Mouse (Mus musculus): Measurements from ENCODE around the gene Sc5d. TPM values are rescaled to one million over a fixed set of nuclear protein-coding genes. Genes with fewer than 3 reads are reported as not detected.
A peak's percentile ranks its signal among the peaks of the same experiment; 100 is the strongest.

Sc5d gene
- polyA plus RNA-seq, 1 experiment from 2014 or later = 79.8 TPM

DNA sequence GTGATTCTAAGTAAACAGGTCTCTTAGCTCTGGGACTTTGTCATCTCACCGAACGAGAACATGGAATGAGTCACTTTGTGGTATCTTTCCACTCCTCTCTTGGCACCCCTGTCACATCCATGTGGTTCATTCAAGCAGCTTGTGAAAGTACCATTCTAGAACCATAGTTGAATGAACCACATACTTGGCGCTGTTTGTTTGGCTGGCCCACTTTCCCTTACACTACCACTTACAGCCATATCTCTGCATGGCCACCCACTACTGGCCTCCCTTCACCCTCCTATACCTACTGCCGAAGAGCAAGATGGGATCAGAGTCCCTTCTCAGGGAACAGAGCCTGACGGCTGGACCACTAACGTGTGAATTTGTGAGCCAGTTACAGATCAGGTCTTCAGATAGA, 54.4 kb downstream of the Sc5d start:
- 74% methylated on average over 6 of the region's 6 CpGs for WGBS
- no peak for TF ChIP-seq CTCF (IDR thresholded peaks at IDR 0.05; ENCODE audit: low read depth)

DNA sequence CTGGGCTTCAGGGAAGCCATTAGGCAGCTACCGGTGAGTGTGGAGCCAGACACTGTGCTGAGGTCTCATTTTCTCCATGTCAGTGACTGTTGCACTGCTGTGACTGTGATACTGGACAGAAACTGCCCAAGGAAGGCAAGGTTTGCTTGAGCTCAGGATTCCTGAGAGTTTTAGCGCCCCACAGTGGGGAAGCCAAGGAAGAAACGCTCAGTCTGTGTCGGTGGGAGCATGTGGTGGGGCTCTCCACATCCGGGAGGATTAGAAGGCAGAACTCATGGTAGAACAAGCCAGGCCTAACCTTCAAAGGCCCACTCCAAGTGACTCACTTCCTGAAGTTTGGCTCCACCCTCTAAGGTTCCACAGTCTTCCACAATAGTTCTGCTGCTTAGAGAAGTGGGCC, 55.6 kb downstream of the Sc5d start:
- ATAC-seq = peak; percentile 53
- Histone ChIP-seq H3K27ac (ENCODE audit: low read depth, low read length) (no peak overlapping the region), H3K36me3 (ENCODE audit: control insufficient read depth, insufficient read depth) (no peaks in the 10 kb centered on the region), H3K9ac (ENCODE audit: low read depth, low read length) (no peak overlapping the region), H3K4me1 (replicated peaks; ENCODE audit: control insufficient read depth, insufficient read depth, low read length) (no peaks in the 10 kb centered on the region), H3K9me3 (ENCODE audit: control insufficient read depth) (no peaks in the 10 kb centered on the region), H3K4me3 (ENCODE audit: low read depth, low read length) (no peak overlapping the region), H3K27me3 (replicated peaks; ENCODE audit: control insufficient read depth, insufficient read depth, low read length) (no peaks in the 10 kb centered on the region), H3K4me2 (replicated peaks; ENCODE audit: low read depth) (no peak overlapping the region)
- peak; percentile 72 for TF ChIP-seq CTCF (IDR thresholded peaks at IDR 0.05; ENCODE audit: low read depth)
- WGBS = 36% methylated on average over 5 of the region's 5 CpGs

More for the DNA sequence above, 54.4 kb downstream of the Sc5d start:
- Histone ChIP-seq H3K27ac (ENCODE audit: low read depth, low read length) (no peak overlapping the region), H3K36me3 (ENCODE audit: control insufficient read depth, insufficient read depth) (no peaks in the 10 kb centered on the region), H3K9me3 (ENCODE audit: control insufficient read depth) (no peaks in the 10 kb centered on the region), H3K4me1 (replicated peaks; ENCODE audit: control insufficient read depth, insufficient read depth, low read length) (no peaks in the 10 kb centered on the region), H3K4me3 (ENCODE audit: low read depth, low read length) (no peak overlapping the region), H3K9ac (ENCODE audit: low read depth, low read length) (no peak overlapping the region), H3K4me2 (replicated peaks; ENCODE audit: low read depth) (no peak overlapping the region), H3K27me3 (replicated peaks; ENCODE audit: control insufficient read depth, insufficient read depth, low read length) (no peaks in the 10 kb centered on the region)
- ATAC-seq = no peak

DNA sequence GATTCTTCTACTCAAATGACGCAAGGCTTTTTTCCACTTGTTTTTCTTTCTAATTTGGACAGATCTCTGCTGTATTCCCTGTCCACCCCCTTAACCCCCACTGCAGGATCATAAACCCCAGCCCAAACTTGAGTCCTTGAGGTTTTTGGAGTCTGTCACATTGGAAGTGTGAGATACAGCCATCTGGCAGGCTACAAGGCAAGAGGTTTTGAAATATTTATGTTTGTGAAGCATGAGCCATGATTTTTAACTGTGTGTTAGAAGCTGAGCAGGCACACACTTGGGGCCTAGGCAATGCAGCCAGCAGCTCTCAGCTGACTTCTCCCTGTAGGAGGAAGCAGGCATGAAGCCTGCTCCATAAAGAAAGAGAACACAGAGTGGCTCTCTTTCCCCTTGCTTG, 57.3 kb downstream of the Sc5d start:
- H3K27me3 ChIP-seq (replicated peaks; ENCODE audit: control insufficient read depth, insufficient read depth, low read length) = no peaks in the 10 kb centered on the region
- no peaks in the 10 kb centered on the region for H3K36me3 ChIP-seq (ENCODE audit: control insufficient read depth, insufficient read depth)
- H3K9ac ChIP-seq (ENCODE audit: low read depth, low read length) = no peak overlapping the region
- H3K4me3 ChIP-seq (ENCODE audit: low read depth, low read length) = no peak overlapping the region
- no peaks in the 10 kb centered on the region for H3K9me3 ChIP-seq (ENCODE audit: control insufficient read depth)
- H3K4me1 ChIP-seq (replicated peaks; ENCODE audit: control insufficient read depth, insufficient read depth, low read length) = no peaks in the 10 kb centered on the region
- TF ChIP-seq CTCF (IDR thresholded peaks at IDR 0.05; ENCODE audit: low read depth) = no peak; the same call in 1 of the 2 replicates
- ATAC-seq = no peak
- 63% methylated on average over 1 of the region's 1 CpGs for WGBS
- H3K27ac ChIP-seq (ENCODE audit: low read depth, low read length) = no peak overlapping the region
- H3K4me2 ChIP-seq (replicated peaks; ENCODE audit: low read depth) = no peak overlapping the region

DNA sequence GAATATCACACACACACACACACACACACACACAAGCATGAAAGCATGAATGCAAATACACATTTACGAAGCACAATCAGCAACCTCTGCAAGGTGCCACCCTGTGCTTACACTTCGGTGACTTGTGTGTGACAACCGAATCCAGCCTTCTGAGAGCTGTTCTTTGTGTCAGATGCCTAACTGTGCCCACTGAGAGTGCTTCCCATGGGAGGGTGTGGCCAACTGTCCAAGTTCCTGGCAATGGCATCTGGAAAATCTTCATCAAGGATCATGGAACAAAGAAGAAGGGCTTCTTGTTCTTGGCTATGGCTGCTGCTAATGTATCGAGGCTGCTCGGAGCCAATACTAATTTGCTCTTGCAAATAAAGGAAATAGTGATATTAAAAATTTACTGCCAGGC, 61.8 kb downstream of the Sc5d start:
- Histone ChIP-seq H3K27ac (ENCODE audit: low read depth, low read length) (no peak overlapping the region), H3K4me3 (ENCODE audit: low read depth, low read length) (no peak overlapping the region)

More for the DNA sequence above, 61.8 kb downstream of the Sc5d start:
- H3K27me3 ChIP-seq (replicated peaks; ENCODE audit: control insufficient read depth, insufficient read depth, low read length) = no peaks in the 10 kb centered on the region
- no peaks in the 10 kb centered on the region for H3K36me3 ChIP-seq (ENCODE audit: control insufficient read depth, insufficient read depth)
- no peaks in the 10 kb centered on the region for H3K9me3 ChIP-seq (ENCODE audit: control insufficient read depth)
- no peak overlapping the region for H3K4me2 ChIP-seq (replicated peaks; ENCODE audit: low read depth)
- no peak overlapping the region for H3K9ac ChIP-seq (ENCODE audit: low read depth, low read length)
- no peak for ATAC-seq
- no peaks in the 10 kb centered on the region for H3K4me1 ChIP-seq (replicated peaks; ENCODE audit: control insufficient read depth, insufficient read depth, low read length)
- no peak for TF ChIP-seq CTCF (IDR thresholded peaks at IDR 0.05; ENCODE audit: low read depth)
- WGBS = 89% methylated on average over 5 of the region's 5 CpGs

Other genes starting within 250 kb of the Sc5d start
- 2.8 and 3.6 TPM in 2 replicates for gene Sorl1, start 140.0 kb downstream of the Sc5d start, polyA plus RNA-seq (2015; fragmentation: Nextera tagmentation; extraction: Ambion mirVana)
- gene Tecta, start 135.7 kb upstream of the Sc5d start, polyA plus RNA-seq (2015; fragmentation: Nextera tagmentation; extraction: Ambion mirVana) = 0.04 and 0.10 TPM in 2 replicates
- 12.2 and 16.0 TPM in 2 replicates for gene Tbcel, start 243.6 kb upstream of the Sc5d start, polyA plus RNA-seq (2015; fragmentation: Nextera tagmentation; extraction: Ambion mirVana)

All from intestine, postnatal 0 days (tissue).